26 mouse cellular contexts compared by ENCODE assay signal in genomic region chr9:48590606-48591005, GRCm38 (mm10). TPM values are rescaled to one million over a fixed set of nuclear protein-coding genes. Genes with fewer than 3 reads are reported as not detected.
DNase-seq lines count a peak whose midpoint lies in the region; ATAC-seq and TF ChIP-seq lines count a peak whose summit lies in the region.
"Had no signal": no experiment of that assay in that cellular context is flagged by ENCODE, and none has a peak within 500 bp of the region (broad histone marks: within the 10 kb centered on the region; RNA-seq: fewer than 3 reads in every experiment).

No protein-coding gene starts in this region.

- intact Hi-C loops in heart, postnatal 10 days (cut with DNase I) = no loop called here
- intact Hi-C loops in left cerebral cortex, postnatal 4 days (cut with DNase I) = no loop called here

- no peak for TF ChIP-seq CTCF in midbrain, postnatal 0 days (IDR thresholded peaks at IDR 0.05)

- no peak for ATAC-seq in midbrain, postnatal 0 days (ENCODE audit: low FRiP score)
- no peak for ATAC-seq in midbrain, embryonic 16.5 days
- ATAC-seq: activated CD4-positive, CD25-positive, alpha-beta regulatory T cell, adult 4 months; CD4-positive, CD25-positive, alpha-beta regulatory T cell, adult 4 months; forebrain, embryonic 13.5 days; forebrain, embryonic 15.5 days; forebrain, postnatal 0 days; Patski had no signal

- no peaks in the 10 kb centered on the region for H3K36me3 ChIP-seq in midbrain, postnatal 0 days (ENCODE audit: insufficient read depth, low read length)
- H3K36me3 ChIP-seq in midbrain, embryonic 16.5 days (ENCODE audit: control insufficient read depth, insufficient read depth, low read length) = no peaks in the 10 kb centered on the region
- H3K36me3 ChIP-seq: embryonic facial prominence, embryonic 10.5 days; embryonic facial prominence, embryonic 12.5 days; forebrain, embryonic 15.5 days; G1E had no signal

- no peak overlapping the region for H3K4me3 ChIP-seq in midbrain, postnatal 0 days (ENCODE audit: low read depth, low read length)
- no peak overlapping the region for H3K4me3 ChIP-seq in midbrain, embryonic 16.5 days (ENCODE audit: low read depth, low read length)
- H3K4me3 ChIP-seq: embryonic facial prominence, embryonic 10.5 days; embryonic facial prominence, embryonic 12.5 days; forebrain, embryonic 13.5 days; forebrain, embryonic 15.5 days had no signal

- H3K27ac ChIP-seq in midbrain, postnatal 0 days (ENCODE audit: low read depth, low read length) = no peak overlapping the region
- H3K27ac ChIP-seq in midbrain, embryonic 16.5 days (ENCODE audit: low read length) = no peak overlapping the region
- H3K27ac ChIP-seq: embryonic facial prominence, embryonic 10.5 days; embryonic facial prominence, embryonic 12.5 days; forebrain, embryonic 13.5 days; forebrain, embryonic 15.5 days had no signal

- no peaks in the 10 kb centered on the region for H3K27me3 ChIP-seq in midbrain, postnatal 0 days (ENCODE audit: insufficient read depth, low read length)
- H3K27me3 ChIP-seq in midbrain, embryonic 16.5 days (ENCODE audit: control insufficient read depth, insufficient read depth, low read depth, low read length) = no peaks in the 10 kb centered on the region
- H3K27me3 ChIP-seq: forebrain, embryonic 13.5 days; forebrain, embryonic 15.5 days; Patski had no signal

- no peaks in the 10 kb centered on the region for H3K4me1 ChIP-seq in midbrain, postnatal 0 days (ENCODE audit: insufficient read depth, low read length)
- no peaks in the 10 kb centered on the region for H3K4me1 ChIP-seq in midbrain, embryonic 16.5 days (ENCODE audit: control insufficient read depth, insufficient read depth, low read length)
- H3K4me1 ChIP-seq: forebrain, embryonic 13.5 days; forebrain, embryonic 15.5 days had no signal

- peak; percentile 46 to 54 for DNase-seq in cerebellum, postnatal 10 days
- DNase-seq in cerebellum, postnatal 4 days (ENCODE audit: low spot score in 2 of 2) = no peak
- peak; percentile 85 for DNase-seq in heart, adult 11 months
- no peak for DNase-seq in heart, postnatal 10 days
- DNase-seq in left cerebral cortex, postnatal 4 days = peak; percentile 14
- no peak for DNase-seq in left cerebral cortex, adult 8-10 months (ENCODE audit: low spot score in 2 of 2)
- DNase-seq in midbrain, postnatal 0 days (ENCODE audit: low spot score) = peak; percentile 2
- DNase-seq: adrenal gland, adult 8-10 months; adrenal gland, postnatal 14 days; adrenal gland, postnatal 36 days; B cell, adult 2 months; cerebellum, adult 11-12 months; cerebellum, adult 2 months; cerebellum, adult 9-10 months; cerebellum, postnatal 36 days; forebrain, postnatal 0 days had no signal

- no peak overlapping the region for H3K4me2 ChIP-seq in midbrain, postnatal 0 days (ENCODE audit: low read depth, low read length, poor library complexity, severe bottlenecking)
- no peak overlapping the region for H3K4me2 ChIP-seq in midbrain, embryonic 16.5 days (ENCODE audit: low read length)
- H3K4me2 ChIP-seq: embryonic facial prominence, embryonic 12.5 days; forebrain, embryonic 13.5 days; forebrain, embryonic 15.5 days had no signal

- no peaks in the 10 kb centered on the region for H3K9me3 ChIP-seq in midbrain, postnatal 0 days (ENCODE audit: low read length)
- no peaks in the 10 kb centered on the region for H3K9me3 ChIP-seq in midbrain, embryonic 16.5 days (replicated peaks; ENCODE audit: control insufficient read depth, low read length, poor library complexity, severe bottlenecking)
- H3K9me3 ChIP-seq: embryonic facial prominence, embryonic 10.5 days; embryonic facial prominence, embryonic 12.5 days; forebrain, embryonic 13.5 days; forebrain, embryonic 15.5 days; G1E had no signal

- H3K9ac ChIP-seq in midbrain, postnatal 0 days (replicated peaks; ENCODE audit: low read length, poor library complexity, severe bottlenecking) = no peak overlapping the region
- no peak overlapping the region for H3K9ac ChIP-seq in midbrain, embryonic 16.5 days (ENCODE audit: low read depth, low read length)
- H3K9ac ChIP-seq: embryonic facial prominence, embryonic 12.5 days; forebrain, embryonic 13.5 days; forebrain, embryonic 15.5 days; forebrain, postnatal 0 days had no signal

- 89% methylated on average over 4 of the region's 4 CpGs for WGBS in midbrain, postnatal 0 days
- WGBS in midbrain, embryonic 16.5 days = 91% methylated on average over 4 of the region's 4 CpGs

RNA-seq across cellular contexts. Expression of gene Nnmt, which starts 14.3 kb away (rescaled TPM):
- 10 to 100 TPM; 12.5 to 14.2 TPM for total RNA-seq in heart, postnatal 10 days (2021)
- total RNA-seq in left cerebral cortex, postnatal 4 days (2021) = 1 to 10 TPM; 7.2 to 8.2 TPM
- total RNA-seq in left cerebral cortex, adult 8-10 months (2022) = under 1 TPM in 3 of 4 experiments, not detected in 1; 0.46 to 0.87 (median 0.82) TPM
- 0.57 and 1.4 TPM in 2 replicates for total RNA-seq in midbrain, postnatal 0 days (2014; rRNA removed)
- 3.1 and 3.5 TPM in 2 replicates for polyA plus RNA-seq in midbrain, postnatal 0 days (2015; fragmentation: Nextera tagmentation; extraction: Ambion mirVana)
- polyA plus RNA-seq in midbrain, embryonic 16.5 days (2015; fragmentation: Nextera tagmentation; extraction: Ambion mirVana) = 2.4 and 2.9 TPM in 2 replicates
- total RNA-seq: CH12.LX had no signal
- polyA plus RNA-seq: activated CD4-positive, CD25-positive, alpha-beta regulatory T cell, adult 4 months; CD4-positive, CD25-positive, alpha-beta regulatory T cell, adult 4 months; forebrain, embryonic 13.5 days; G1E had no signal

Comparison
In these comparisons a context has a peak if more than half of its experiments do, and no peak if none do; other contexts are left out.
1. DNase-seq: peak in cerebellum, postnatal 10 days (2 of 2), heart, adult 11 months (single experiment), left cerebral cortex, postnatal 4 days (single experiment) and midbrain, postnatal 0 days (single experiment); none in cerebellum, postnatal 4 days (0 of 2), heart, postnatal 10 days (0 of 2) and left cerebral cortex, adult 8-10 months (0 of 2).